Mouse (Mus musculus): ENCODE results near the gene Pde1c. TPM values are rescaled to one million over a fixed set of nuclear protein-coding genes. Genes with fewer than 3 reads are reported as not detected.
A peak's percentile ranks its signal among the peaks of the same experiment; 100 is the strongest.
"Not testable (repeated sequence)": the region's sequence is repeated elsewhere in the genome, so short reads cannot be mapped to it uniquely, and the experiment has no call there.

The Pde1c gene
- 9.3 and 10.7 TPM in 2 replicates for polyA plus RNA-seq (2012; rRNA removed)

GRCm38 (mm10) chr6:56568470-56569372 is at the start of gene Pde1c:
TSS of gene Pde1c (minus strand) at chr6:56569103.
- TF ChIP-seq CTCF (IDR thresholded peaks at IDR 0.05; ENCODE audit: borderline replicate concordance, extremely low read depth, insufficient read depth, insufficient read length) (no peak), POLR2A (IDR thresholded peaks at IDR 0.05; ENCODE audit: borderline replicate concordance, extremely low read depth, insufficient read depth, insufficient read length, poor library complexity, severe bottlenecking) (no peak)
- peak; percentile 63 for DNase-seq (ENCODE audit: low read depth)

GRCm38 (mm10) chr6:56616982-56617613 is 48.2 kb upstream of the Pde1c start:
- peak; percentile 82 for DNase-seq (ENCODE audit: low read depth)
- TF ChIP-seq CTCF (IDR thresholded peaks at IDR 0.05; ENCODE audit: borderline replicate concordance, extremely low read depth, insufficient read depth, insufficient read length) (no peak), POLR2A (IDR thresholded peaks at IDR 0.05; ENCODE audit: borderline replicate concordance, extremely low read depth, insufficient read depth, insufficient read length, poor library complexity, severe bottlenecking) (no peak)

GRCm38 (mm10) chr6:56616228-56616981 is 47.5 kb upstream of the Pde1c start:
- DNase-seq (ENCODE audit: low read depth) = peak; percentile 11
- TF ChIP-seq POLR2A (IDR thresholded peaks at IDR 0.05; ENCODE audit: borderline replicate concordance, extremely low read depth, insufficient read depth, insufficient read length, poor library complexity, severe bottlenecking) (no peak), CTCF (IDR thresholded peaks at IDR 0.05; ENCODE audit: borderline replicate concordance, extremely low read depth, insufficient read depth, insufficient read length) (no peak)

GRCm38 (mm10) chr6:56609529-56609928 is 40.6 kb upstream of the Pde1c start:
- DNase-seq (ENCODE audit: low read depth) = not testable (repeated sequence)

- peak; percentile 87 for DNase-seq (ENCODE audit: low read depth)
- no peak for TF ChIP-seq POLR2A (IDR thresholded peaks at IDR 0.05; ENCODE audit: borderline replicate concordance, extremely low read depth, insufficient read depth, insufficient read length, poor library complexity, severe bottlenecking)
- peak; percentile 83; the same call in 1 of the 2 replicates for TF ChIP-seq CTCF (IDR thresholded peaks at IDR 0.05; ENCODE audit: borderline replicate concordance, extremely low read depth, insufficient read depth, insufficient read length)
Observed at GRCm38 (mm10) chr6:56608277-56608676, 39.4 kb upstream of the Pde1c start.

GRCm38 (mm10) chr6:56579568-56579967 is 10.7 kb upstream of the Pde1c start:
- TF ChIP-seq POLR2A (IDR thresholded peaks at IDR 0.05; ENCODE audit: borderline replicate concordance, extremely low read depth, insufficient read depth, insufficient read length, poor library complexity, severe bottlenecking) (no peak), CTCF (IDR thresholded peaks at IDR 0.05; ENCODE audit: borderline replicate concordance, extremely low read depth, insufficient read depth, insufficient read length) (no peak)
- no peak for DNase-seq (ENCODE audit: low read depth)

GRCm38 (mm10) chr6:56560891-56561290 is 8.0 kb downstream of the Pde1c start:
- TF ChIP-seq CTCF (IDR thresholded peaks at IDR 0.05; ENCODE audit: borderline replicate concordance, extremely low read depth, insufficient read depth, insufficient read length) (no peak), POLR2A (IDR thresholded peaks at IDR 0.05; ENCODE audit: borderline replicate concordance, extremely low read depth, insufficient read depth, insufficient read length, poor library complexity, severe bottlenecking) (no peak)
- peak; percentile 7 for DNase-seq (ENCODE audit: low read depth)

- peak; percentile 80 for DNase-seq (ENCODE audit: low read depth)
- TF ChIP-seq CTCF (IDR thresholded peaks at IDR 0.05; ENCODE audit: borderline replicate concordance, extremely low read depth, insufficient read depth, insufficient read length) (no peak), POLR2A (IDR thresholded peaks at IDR 0.05; ENCODE audit: borderline replicate concordance, extremely low read depth, insufficient read depth, insufficient read length, poor library complexity, severe bottlenecking) (no peak)
Observed at GRCm38 (mm10) chr6:56560474-56560888, 8.4 kb downstream of the Pde1c start.

- no peak for TF ChIP-seq POLR2A (IDR thresholded peaks at IDR 0.05; ENCODE audit: borderline replicate concordance, extremely low read depth, insufficient read depth, insufficient read length, poor library complexity, severe bottlenecking)
- TF ChIP-seq CTCF (IDR thresholded peaks at IDR 0.05; ENCODE audit: borderline replicate concordance, extremely low read depth, insufficient read depth, insufficient read length) = no peak
- DNase-seq (ENCODE audit: low read depth) = no peak
Observed at GRCm38 (mm10) chr6:56558711-56559110, 10.2 kb downstream of the Pde1c start.

- DNase-seq (ENCODE audit: low read depth) = no peak
- no peak for TF ChIP-seq CTCF (IDR thresholded peaks at IDR 0.05; ENCODE audit: borderline replicate concordance, extremely low read depth, insufficient read depth, insufficient read length)
- TF ChIP-seq POLR2A (IDR thresholded peaks at IDR 0.05; ENCODE audit: borderline replicate concordance, extremely low read depth, insufficient read depth, insufficient read length, poor library complexity, severe bottlenecking) = no peak
Observed at GRCm38 (mm10) chr6:56555848-56556247, 13.1 kb downstream of the Pde1c start.

GRCm38 (mm10) chr6:56555382-56555781 is 13.5 kb downstream of the Pde1c start:
- peak; percentile 92 for DNase-seq (ENCODE audit: low read depth)
- TF ChIP-seq POLR2A (IDR thresholded peaks at IDR 0.05; ENCODE audit: borderline replicate concordance, extremely low read depth, insufficient read depth, insufficient read length, poor library complexity, severe bottlenecking) (no peak), CTCF (IDR thresholded peaks at IDR 0.05; ENCODE audit: borderline replicate concordance, extremely low read depth, insufficient read depth, insufficient read length) (no peak)

Measured in brain, embryonic 14.5 days (tissue).